Mouse (Mus musculus) bone marrow macrophage, adult 2 months (primary cell): Measurements from ENCODE around the gene Bcl2l1.

Source experiments
- CTCF ChIP-seq: IDR thresholded peaks from 2 replicates; pipeline ENCODE4 v1.5.1; 2012; ENCODE audit warnings: low read depth, mild to moderate bottlenecking, low read length, moderate library complexity
- POLR2A ChIP-seq: IDR thresholded peaks from 2 replicates; pipeline ENCODE4 v1.6.1; 2012; ENCODE audit warnings: mild to moderate bottlenecking, low read depth, low read length, borderline replicate concordance

GRCm38 (mm10) chr2:152829367-152829881, 2.1 kb downstream of the Bcl2l1 start:
- TF ChIP-seq CTCF (no peak), POLR2A (no peak)
